Mouse (Mus musculus) kidney, adult 2 months (tissue): ENCODE results near the gene Smg6. TPM values are rescaled to one million over a fixed set of nuclear protein-coding genes. Genes with fewer than 3 reads are reported as not detected.

Source experiments
- DNase-seq: peaks from one replicate; pipeline ENCODE4 v3.0.0; 2021
- H3K27ac ChIP-seq: fragments of 200-500 bp; 2 replicates; pipeline ENCODE4 v1.5.1; 2012; ENCODE audit warnings: low read depth, low read length, control low read depth, inconsistent platforms; ENCODE audit not compliant: insufficient read depth
- H3K27me3 ChIP-seq: fragments of 200-500 bp; replicated peaks from 2 replicates; pipeline ENCODE4 v1.6.1; 2012; ENCODE audit warnings: mild to moderate bottlenecking, moderate library complexity, low read length, inconsistent platforms; ENCODE audit not compliant: control insufficient read depth, insufficient read depth
- H3K36me3 ChIP-seq: fragments of 200-500 bp; 2 replicates; pipeline ENCODE4 v1.6.1; 2012; ENCODE audit warnings: mild to moderate bottlenecking, moderate library complexity, low read length, inconsistent platforms; ENCODE audit not compliant: control insufficient read depth, insufficient read depth
- H3K4me1 ChIP-seq: fragments of 200-500 bp; 2 replicates; pipeline ENCODE4 v1.6.1; 2011; ENCODE audit warnings: low read length; ENCODE audit not compliant: control insufficient read depth, insufficient read depth
- H3K4me3 ChIP-seq: fragments of 200-500 bp; 2 replicates; pipeline ENCODE4 v1.5.1; 2011; ENCODE audit warnings: mild to moderate bottlenecking, low read depth, low read length, control low read depth; ENCODE audit not compliant: insufficient read depth
- CTCF ChIP-seq: fragments of 200-500 bp; conservative IDR thresholded peaks from 2 replicates; pipeline ENCODE4 v1.5.1; 2011; ENCODE audit warnings: low read depth, mild to moderate bottlenecking, control low read depth, low read length, moderate library complexity, mixed read lengths; ENCODE audit not compliant: insufficient read depth, insufficient read length
- POLR2A ChIP-seq: fragments of 200-500 bp; IDR thresholded peaks from one replicate; pipeline ENCODE4 v1.6.1; 2011; ENCODE audit warnings: low read depth, low read length, control low read depth
- WGBS: fragments of 180-500 bp; shearing (Covaris S2); methylation state at CpG from one replicate; pipeline ENCODE4 v1.1.7; 2018; 5-methylcytosine and 5-hydroxymethylcytosine counted together
- polyA plus RNA-seq: library from polyadenylated mRNA; depleted of rRNA; stranded (reverse); fragments of >200 nt; gene quantifications from 2 replicates; pipeline ENCODE4 v1.2.3, GENCODE M21; 2012

The Smg6 gene
- polyA plus RNA-seq, 1 experiment, result 35.2 TPM

DNA sequence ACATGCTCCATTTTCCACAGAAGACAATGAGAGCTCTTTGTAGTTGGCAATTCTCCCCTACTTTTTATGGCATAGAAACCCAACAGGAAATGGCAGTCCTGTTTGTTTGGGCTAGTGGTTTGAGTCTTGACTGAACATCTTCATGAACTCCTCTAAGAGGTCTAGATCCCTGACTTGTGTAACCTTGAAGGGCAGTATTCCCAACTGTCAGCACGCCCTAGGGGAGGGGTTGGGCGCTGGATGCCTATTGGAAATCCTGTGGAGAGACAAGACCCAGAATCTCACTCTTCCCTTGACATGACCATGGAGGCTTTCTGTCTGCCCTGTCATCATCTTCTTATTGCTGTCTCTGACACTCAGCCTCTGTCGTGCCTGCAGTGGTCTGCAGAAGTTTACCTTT, 194.2 kb downstream of the Smg6 start:
- peaks cover 6% of the 10 kb centered on the region; the same call in 1 of the 2 replicates for H3K4me1 ChIP-seq
- 0 out of 2 replicates have a peak overlapping the region, but pooled peaks have one; percentile 25 for H3K27ac ChIP-seq
- no peaks in the 10 kb centered on the region for H3K27me3 ChIP-seq
- no peak for DNase-seq
- H3K36me3 ChIP-seq, result no peaks in the 10 kb centered on the region
- H3K4me3 ChIP-seq, result no peak overlapping the region
- TF ChIP-seq POLR2A (no peak), CTCF (no peak)
- whole genome bisulfite sequencing, result 74% methylated on average over 3 of the region's 3 CpGs

DNA sequence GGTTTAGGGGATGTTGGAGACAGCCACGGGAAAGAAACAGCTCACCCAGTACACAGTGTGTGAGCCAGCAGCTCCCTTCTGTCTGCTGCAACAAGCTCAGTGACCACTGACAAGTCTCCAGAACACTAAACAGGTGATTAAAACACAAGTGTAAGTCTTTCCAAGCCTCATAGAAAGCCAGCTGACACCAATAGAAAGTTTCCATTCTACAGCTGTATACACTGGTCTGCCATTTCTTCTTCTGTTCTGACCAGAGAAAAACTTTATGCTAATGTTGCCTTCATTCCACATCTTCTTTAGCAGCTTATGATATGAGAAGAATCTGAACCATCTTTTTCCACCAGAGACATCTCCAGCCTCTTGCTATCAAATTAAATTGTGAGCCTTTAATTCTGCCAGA, 195.7 kb downstream of the Smg6 start:
- H3K36me3 ChIP-seq, result no peaks in the 10 kb centered on the region
- no peak overlapping the region for H3K4me3 ChIP-seq
- TF ChIP-seq CTCF, result no peak
- no peak for TF ChIP-seq POLR2A
- no peak overlapping the region for H3K27ac ChIP-seq
- H3K4me1 ChIP-seq, result peaks cover 6% of the 10 kb centered on the region; the same call in 1 of the 2 replicates
- no peak for DNase-seq
- WGBS, result 80% methylated on average over 1 of the region's 1 CpGs
- no peaks in the 10 kb centered on the region for H3K27me3 ChIP-seq

DNA sequence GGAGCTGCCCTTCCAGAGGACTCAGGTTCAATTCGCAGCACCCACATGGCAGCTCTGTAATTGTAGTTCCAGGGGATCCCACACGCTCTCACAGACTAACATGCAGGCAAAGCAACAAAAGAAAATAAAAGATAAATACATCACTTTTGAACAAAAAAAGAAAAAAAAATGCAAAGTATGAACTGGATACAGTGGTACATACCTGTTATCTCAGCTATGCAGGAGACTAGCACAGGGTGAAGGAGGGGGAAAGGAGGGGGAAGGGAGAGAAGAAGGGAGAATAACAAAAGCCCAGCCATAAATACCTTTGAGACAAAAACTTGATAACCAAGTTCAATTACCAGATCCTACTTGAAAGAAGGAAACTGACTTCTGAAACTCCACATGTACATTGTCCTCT, 198.8 kb downstream of the Smg6 start:
- Histone ChIP-seq H3K36me3 (no peaks in the 10 kb centered on the region), H3K4me3 (no peak overlapping the region), H3K4me1 (peaks cover 2% of the 10 kb centered on the region; the same call in 1 of the 2 replicates), H3K27me3 (no peaks in the 10 kb centered on the region), H3K27ac (no peak overlapping the region)
- WGBS, result 95% methylated on average over 2 of the region's 2 CpGs
- no peak for TF ChIP-seq CTCF
- DNase-seq, result no peak

DNA sequence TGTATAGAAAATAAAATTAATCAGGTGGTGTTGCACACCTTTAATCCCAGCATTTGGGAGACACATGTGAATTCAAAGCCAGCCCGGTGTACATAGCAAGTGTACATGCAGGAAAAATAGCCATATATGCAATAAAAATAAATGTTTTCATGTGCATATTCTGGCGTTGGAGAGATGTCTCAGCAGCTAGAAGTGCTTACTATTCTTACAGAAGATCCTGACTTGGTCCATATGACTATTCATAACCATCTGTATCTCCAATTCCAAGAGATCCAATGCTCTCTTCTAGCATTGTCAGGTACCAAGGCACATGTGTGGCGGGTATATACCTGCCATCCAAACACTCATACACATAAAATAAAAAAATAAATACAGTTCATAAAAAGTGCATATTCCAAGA, 200.8 kb downstream of the Smg6 start:
- 97% methylated on average over 3 of the region's 3 CpGs for WGBS
- Histone ChIP-seq H3K4me3 (no peak overlapping the region), H3K4me1 (no peaks in the 10 kb centered on the region), H3K27ac (no peak overlapping the region), H3K27me3 (no peaks in the 10 kb centered on the region), H3K36me3 (no peaks in the 10 kb centered on the region)
- TF ChIP-seq CTCF, result no peak
- no peak for TF ChIP-seq POLR2A
- no peak for DNase-seq

DNA sequence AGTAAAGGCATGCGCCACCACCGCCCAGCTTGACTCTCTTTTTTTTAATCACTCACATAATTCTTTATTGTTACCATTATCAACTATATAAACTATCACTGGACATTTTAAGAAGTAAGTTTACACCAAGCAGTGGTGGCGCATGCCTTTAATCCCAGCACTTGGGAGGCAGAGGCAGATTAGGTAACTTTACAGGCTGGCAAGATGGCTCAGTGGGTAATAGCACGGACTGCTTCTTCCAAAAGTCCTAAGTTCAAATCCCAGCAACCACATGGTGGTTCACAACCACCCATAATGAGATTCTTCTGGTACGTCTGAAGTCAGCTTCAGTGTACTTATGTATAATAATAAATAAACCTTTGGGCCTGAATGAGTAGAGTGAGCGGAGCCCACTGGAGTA, 203.9 kb downstream of the Smg6 start:
- Histone ChIP-seq H3K27ac (no peak overlapping the region), H3K4me1 (peaks cover 10% of the 10 kb centered on the region; the same call in 1 of the 2 replicates), H3K4me3 (no peak overlapping the region), H3K27me3 (no peaks in the 10 kb centered on the region), H3K36me3 (no peaks in the 10 kb centered on the region)
- DNase-seq, result no peak
- TF ChIP-seq POLR2A, result no peak
- no peak for TF ChIP-seq CTCF
- WGBS, result 96% methylated on average over 6 of the region's 6 CpGs

DNA sequence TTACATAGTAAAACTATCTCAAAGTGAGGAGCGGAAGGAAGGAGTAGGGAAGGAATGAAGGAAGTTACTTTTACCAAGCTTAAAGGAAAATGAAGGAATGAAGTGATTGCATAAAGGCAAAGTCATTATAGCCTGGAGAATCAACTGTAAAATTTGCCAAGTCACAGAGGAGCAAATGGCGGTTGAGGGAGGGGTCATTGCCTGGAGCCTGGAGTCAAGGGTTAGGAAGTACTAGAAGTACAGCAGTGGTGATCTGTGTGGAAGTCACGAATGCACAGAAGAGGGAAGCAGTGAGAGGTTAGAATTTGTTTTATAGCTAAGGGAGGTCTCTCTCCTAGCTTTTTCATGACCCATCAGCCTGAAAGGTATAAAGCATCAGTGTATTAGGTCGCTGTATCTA, 205.7 kb downstream of the Smg6 start:
- DNase-seq, result no peak
- WGBS, result 66% methylated on average over 4 of the region's 4 CpGs
- Histone ChIP-seq H3K27me3 (no peaks in the 10 kb centered on the region), H3K27ac (no peak overlapping the region), H3K36me3 (no peaks in the 10 kb centered on the region), H3K4me1 (peaks cover 22% of the 10 kb centered on the region; the same call in 1 of the 2 replicates), H3K4me3 (no peak overlapping the region)
- TF ChIP-seq POLR2A (no peak), CTCF (no peak)

DNA sequence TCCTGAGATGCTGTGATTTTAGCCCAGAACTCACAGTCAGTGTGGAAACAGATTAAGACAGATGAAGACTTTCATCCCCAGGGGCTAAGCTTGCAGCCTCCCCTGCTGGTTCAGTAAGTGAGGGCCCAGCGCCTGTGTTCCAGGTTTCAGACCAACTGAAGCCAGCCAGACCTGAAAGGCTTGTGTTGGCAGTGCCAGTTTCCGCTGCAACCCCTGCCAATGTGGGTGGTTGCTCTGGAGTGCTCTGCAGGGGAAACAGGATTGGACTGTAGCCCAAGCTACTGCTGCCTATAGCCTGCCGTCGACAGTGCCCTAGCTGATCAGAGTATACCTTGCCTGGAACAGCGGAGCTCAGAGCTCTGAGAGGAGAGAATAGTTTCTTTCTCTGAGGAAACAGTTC, 206.7 kb downstream of the Smg6 start:
- no peak for TF ChIP-seq POLR2A
- TF ChIP-seq CTCF, result peak; percentile 47; the same call in 1 of the 2 replicates
- WGBS, result 39% methylated on average over 5 of the region's 5 CpGs
- H3K27ac ChIP-seq, result no peak overlapping the region
- DNase-seq, result peak; percentile 79
- H3K4me3 ChIP-seq, result no peak overlapping the region
- peaks cover 31% of the 10 kb centered on the region for H3K4me1 ChIP-seq
- H3K36me3 ChIP-seq, result no peaks in the 10 kb centered on the region
- H3K27me3 ChIP-seq, result no peaks in the 10 kb centered on the region

DNA sequence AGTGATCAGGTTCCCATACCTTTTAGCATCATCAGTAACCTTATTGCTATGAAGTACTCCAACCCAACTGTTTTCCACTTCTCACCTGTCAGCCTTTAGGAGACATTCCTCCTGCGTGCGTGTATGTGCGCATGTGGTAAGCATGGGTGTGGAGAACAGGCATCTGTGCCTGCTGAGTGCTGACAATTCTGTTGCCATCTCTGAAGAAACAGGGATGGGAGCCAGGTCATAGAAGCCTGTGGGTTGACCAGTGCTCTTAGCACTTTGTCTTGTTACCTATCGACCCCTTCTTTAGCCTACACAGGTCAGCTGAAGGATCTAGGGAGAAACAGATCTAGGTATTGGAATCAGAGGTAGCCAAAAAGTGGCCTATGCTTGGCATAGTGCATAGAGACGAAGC, 207.8 kb downstream of the Smg6 start:
- H3K4me3 ChIP-seq, result no peak overlapping the region
- H3K4me1 ChIP-seq, result peaks cover 40% of the 10 kb centered on the region
- no peak for DNase-seq
- whole genome bisulfite sequencing, result 85% methylated on average over 5 of the region's 5 CpGs
- H3K27me3 ChIP-seq, result no peaks in the 10 kb centered on the region
- H3K27ac ChIP-seq, result peak overlapping the region; percentile 71
- no peaks in the 10 kb centered on the region for H3K36me3 ChIP-seq
- TF ChIP-seq POLR2A (no peak), CTCF (no peak)
